Comparison of ENCODE assay signal across 8 mouse cellular contexts in genomic region chr7:82121746-82122145, GRCm38 (mm10). TPM values are rescaled to one million over a fixed set of nuclear protein-coding genes. Genes with fewer than 3 reads are reported as not detected.
DNase-seq lines count a peak whose midpoint lies in the region; ATAC-seq and TF ChIP-seq lines count a peak whose summit lies in the region.

No protein-coding gene starts in this region.

- no peak overlapping the region for H3K27ac ChIP-seq in layer of hippocampus, adult 2 months

- H3K4me3 ChIP-seq in layer of hippocampus, adult 2 months, result no peak overlapping the region

- DNase-seq in cerebellum, adult 11 months, result peak; percentile 50
- peak; percentile 38 for DNase-seq in Muller cell, postnatal 12 days (ENCODE audit: inconsistent ontology term)
- DNase-seq in cerebellum, adult 8-10 months, result peak; percentile 66
- peak; percentile 68 to 75 for DNase-seq in frontal cortex, postnatal 36 days (ENCODE audit: low spot score in 2 of 2)
- DNase-seq in layer of hippocampus, adult 2 months (ENCODE audit: low spot score in 2 of 2), result peak; percentile 64 to 77
- DNase-seq in lung, postnatal 14 days, result peak; percentile 74
- peak; percentile 38 for DNase-seq in skeletal muscle tissue, adult 2 months (ENCODE audit: low read depth, low spot score)

- no peak for ATAC-seq in cerebellum, adult (ENCODE audit: insufficient number of reproducible peaks, low FRiP score, low TSS enrichment)

- TF ChIP-seq CTCF in layer of hippocampus, adult 2 months (conservative IDR thresholded peaks at IDR 0.05), result peak; percentile 99

RNA-seq across cellular contexts. Expression of gene Sh3gl3, which starts 51.9 kb away (rescaled TPM):
- total RNA-seq in layer of hippocampus, adult 2 months (2021), result 10 to 100 TPM; 41.9 to 42.0 TPM
